Comparison of ENCODE assay signal across 29 mouse cellular contexts in the genomic region with DNA sequence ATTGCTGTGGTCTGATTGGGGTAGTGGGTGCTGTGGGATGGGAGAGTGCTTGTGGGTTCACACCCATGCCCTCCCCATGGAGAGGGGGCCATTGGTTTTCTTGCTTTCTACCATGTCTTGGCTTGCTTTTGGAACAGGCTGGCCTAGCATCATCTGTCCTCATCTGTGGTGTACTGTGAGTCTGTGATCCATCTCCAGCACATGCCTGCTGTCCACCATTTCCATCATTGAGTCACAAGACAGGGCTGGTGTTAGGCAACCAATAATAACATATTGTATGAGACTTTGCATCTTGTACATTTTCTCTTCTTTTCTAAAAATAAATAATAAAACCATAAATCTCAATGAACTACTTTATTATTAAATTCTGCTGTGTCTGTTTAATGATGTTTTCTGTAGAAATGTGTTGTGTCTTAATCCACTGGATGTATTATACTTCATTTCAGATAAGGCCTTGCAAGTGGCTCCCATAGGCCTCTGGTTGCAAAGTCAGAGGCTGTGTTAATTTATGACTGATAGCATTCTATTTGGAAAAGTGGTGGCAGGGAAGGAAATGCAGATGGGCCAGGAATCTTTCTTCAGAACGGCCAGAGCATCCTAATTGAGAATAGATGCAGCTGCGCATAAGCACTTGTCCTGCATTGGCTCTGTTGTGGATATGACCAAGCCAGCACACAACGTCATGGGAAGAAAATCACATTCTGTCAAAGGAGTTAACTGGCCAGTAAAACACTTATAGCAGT. TPM values are rescaled to one million over a fixed set of nuclear protein-coding genes. Genes with fewer than 3 reads are reported as not detected.
A peak's percentile ranks its signal among the peaks of the same experiment; 100 is the strongest.
DNase-seq lines count a peak whose midpoint lies in the region; ATAC-seq and TF ChIP-seq lines count a peak whose summit lies in the region.
"Had no signal": no experiment of that assay in that cellular context is flagged by ENCODE, and none has a peak within 500 bp of the region (broad histone marks: within the 10 kb centered on the region; RNA-seq: fewer than 3 reads in every experiment).

No protein-coding gene starts in this region.

- 38% methylated on average over 3 of the region's 3 CpGs for WGBS in lung, embryonic 14.5 days
- WGBS in lung, adult 2 months, result 76% methylated on average over 3 of the region's 3 CpGs

- peaks cover 9% of the 10 kb centered on the region; the same call in 1 of the 2 replicates for H3K4me1 ChIP-seq in lung, embryonic 14.5 days (ENCODE audit: insufficient read depth)
- no peaks in the 10 kb centered on the region for H3K4me1 ChIP-seq in lung, adult 2 months (ENCODE audit: control insufficient read depth, insufficient read depth, low read length)
- H3K4me1 ChIP-seq: forebrain, embryonic 15.5 days; limb, embryonic 13.5 days; liver, embryonic 13.5 days had no signal

- H3K27me3 ChIP-seq in lung, embryonic 14.5 days (ENCODE audit: insufficient read depth, low read length), result no peaks in the 10 kb centered on the region
- H3K27me3 ChIP-seq: forebrain, embryonic 15.5 days; limb, embryonic 13.5 days; liver, embryonic 13.5 days; Patski had no signal

- H3K4me2 ChIP-seq in lung, embryonic 14.5 days, result no peak overlapping the region
- H3K4me2 ChIP-seq: forebrain, embryonic 15.5 days; hindbrain, embryonic 14.5 days; limb, embryonic 13.5 days; liver, embryonic 13.5 days had no signal

- no peak for TF ChIP-seq CTCF in lung, embryonic 14.5 days (IDR thresholded peaks at IDR 0.05; ENCODE audit: low read depth)
- no peak for TF ChIP-seq CTCF in lung, adult 2 months (IDR thresholded peaks at IDR 0.05; ENCODE audit: insufficient read depth, low read length)

- peaks cover 3% of the 10 kb centered on the region; the same call in 1 of the 2 replicates for H3K9me3 ChIP-seq in lung, embryonic 14.5 days (ENCODE audit: low read depth, low read length)
- H3K9me3 ChIP-seq: forebrain, embryonic 15.5 days; liver, embryonic 13.5 days had no signal

- H3K27ac ChIP-seq in lung, embryonic 14.5 days (ENCODE audit: low read depth), result peak overlapping the region; percentile 37; the same call in 1 of the 2 replicates
- H3K27ac ChIP-seq: forebrain, embryonic 15.5 days; hindbrain, embryonic 14.5 days; limb, embryonic 13.5 days; liver, embryonic 13.5 days had no signal

- no peak overlapping the region for H3K4me3 ChIP-seq in lung, embryonic 14.5 days (ENCODE audit: low read depth, low read length)
- H3K4me3 ChIP-seq in lung, adult 2 months (replicated peaks; ENCODE audit: extremely low read depth, low read depth, low read length), result no peak overlapping the region
- H3K4me3 ChIP-seq: forebrain, embryonic 15.5 days; limb, embryonic 13.5 days; liver, embryonic 13.5 days had no signal

- ATAC-seq in lung, embryonic 14.5 days (ENCODE audit: insufficient read depth), result peak; percentile 76
- no peak for ATAC-seq in megakaryocyte progenitor cell, adult 5-6 weeks (replicated peaks; ENCODE audit: poor library complexity)
- ATAC-seq: CD4-positive, CD25-positive, alpha-beta regulatory T cell, adult 4 months; forebrain, embryonic 15.5 days; Patski had no signal

- no peak overlapping the region for H3K9ac ChIP-seq in lung, embryonic 14.5 days
- H3K9ac ChIP-seq: forebrain, embryonic 15.5 days; hindbrain, embryonic 14.5 days; limb, embryonic 13.5 days; liver, embryonic 13.5 days had no signal

- no peaks in the 10 kb centered on the region for H3K36me3 ChIP-seq in lung, embryonic 14.5 days (ENCODE audit: insufficient read depth)
- H3K36me3 ChIP-seq: forebrain, embryonic 15.5 days; liver, embryonic 13.5 days had no signal

- TF ChIP-seq POLR2A in lung, adult 2 months (IDR thresholded peaks at IDR 0.05; ENCODE audit: borderline replicate concordance, extremely low read depth, low read depth, low read length), result no peak

- intact Hi-C loops in heart, postnatal 14 days (cut with DNase I), result no loop called here

- DNase-seq in heart, adult 11 months, result peak; percentile 60
- no peak for DNase-seq in heart, postnatal 14 days
- DNase-seq in lung, embryonic 14.5 days, result peak; percentile 77
- DNase-seq in lung, adult 2 months, result no peak
- peak; percentile 18 for DNase-seq in lung, postnatal 25 days (ENCODE audit: low spot score)
- no peak for DNase-seq in cerebellum, adult 18-20 months
- DNase-seq in cerebellum, adult 9-11 months, result no peak
- DNase-seq: adrenal gland, postnatal 10 days; cerebellum, postnatal 25 days; embryo, embryonic 11 days; gastrocnemius, postnatal 36 days; heart, postnatal 36 days; kidney, adult 11 months; liver, embryonic 13.5 days; right cerebral cortex, postnatal 25 days; thymus, postnatal 14 days had no signal

RNA-seq across cellular contexts. Expression of a gene that starts 54.9 kb away (rescaled TPM):
- not detected for total RNA-seq in heart, postnatal 14 days (2021)
- polyA plus RNA-seq in lung, embryonic 14.5 days (2014; fragmentation: Nextera tagmentation; extraction: Ambion mirVana), result not detected in 2 replicates
- polyA plus RNA-seq in lung, adult 2 months (2012; rRNA removed), result not detected in 2 replicates
- not detected in 2 replicates for total RNA-seq in megakaryocyte progenitor cell, adult 5-6 weeks (2015)
- not detected in 2 replicates for total RNA-seq in megakaryocyte progenitor cell, adult 5-6 weeks (2017)
- total RNA-seq: adrenal gland, postnatal 10 days; gastrocnemius, postnatal 36 days; heart, postnatal 36 days; layer of hippocampus, postnatal 25 days; left cerebral cortex, postnatal 14 days; midbrain, postnatal 0 days; neutrophil, adult 5-6 weeks had no signal
- polyA plus RNA-seq: CD4-positive, CD25-positive, alpha-beta regulatory T cell, adult 4 months; embryonic facial prominence, embryonic 14.5 days; forebrain, embryonic 15.5 days; hindbrain, embryonic 14.5 days; kidney, postnatal 0 days; limb, embryonic 13.5 days; liver, embryonic 13.5 days; midbrain, postnatal 0 days; Patski; spleen, adult 2 months had no signal

Comparison
In these comparisons a context has a peak if more than half of its experiments do, and no peak if none do; other contexts are left out.
1. DNase-seq: peak in heart, adult 11 months (single experiment), lung, embryonic 14.5 days (single experiment) and lung, postnatal 25 days (single experiment); none in heart, postnatal 14 days (0 of 2), lung, adult 2 months (single experiment), cerebellum, adult 18-20 months (0 of 2) and cerebellum, adult 9-11 months (single experiment).